24 mouse cellular contexts compared by ENCODE assay signal in the genomic region with DNA sequence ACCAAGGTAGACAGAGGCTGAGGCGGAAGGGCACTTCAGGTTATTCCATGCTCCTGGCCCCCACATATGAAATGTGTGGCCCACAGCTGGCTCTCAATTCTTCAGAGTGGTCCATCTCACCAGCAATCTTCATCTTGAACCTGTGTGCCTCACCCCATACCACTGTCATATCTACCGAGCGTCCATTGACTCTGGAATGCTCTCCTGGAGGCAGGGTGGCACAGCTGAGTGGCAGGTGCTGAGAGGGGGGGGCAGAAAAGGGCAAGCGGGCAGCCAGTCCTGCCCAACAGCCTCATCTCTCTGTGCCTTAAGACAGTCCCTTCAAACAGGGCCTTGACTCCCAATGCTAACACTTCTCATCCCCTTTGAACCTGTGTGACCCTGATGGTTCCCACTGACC. TPM values are rescaled to one million over a fixed set of nuclear protein-coding genes. Genes with fewer than 3 reads are reported as not detected.
DNase-seq lines count a peak whose midpoint lies in the region; ATAC-seq lines count a peak whose summit lies in the region.
"Had no signal": no experiment of that assay in that cellular context is flagged by ENCODE, and none has a peak within 500 bp of the region (broad histone marks: within the 10 kb centered on the region; RNA-seq: fewer than 3 reads in every experiment).

No protein-coding gene starts in this region.

- H3K27ac ChIP-seq in kidney, embryonic 15.5 days = no peak overlapping the region
- no peak overlapping the region for H3K27ac ChIP-seq in liver, embryonic 15.5 days (replicated peaks)
- H3K27ac ChIP-seq in liver, embryonic 11.5 days (ENCODE audit: low read depth, low read length) = no peak overlapping the region
- H3K27ac ChIP-seq in midbrain, embryonic 11.5 days (ENCODE audit: low read depth, low read length) = no peak overlapping the region
- H3K27ac ChIP-seq in midbrain, embryonic 13.5 days = no peak overlapping the region
- H3K27ac ChIP-seq: forebrain, embryonic 10.5 days; forebrain, embryonic 13.5 days; gastrocnemius, adult 2 months; hindbrain, embryonic 12.5 days; hindbrain, embryonic 15.5 days had no signal

- H3K27me3 ChIP-seq in kidney, embryonic 15.5 days = no peaks in the 10 kb centered on the region
- peaks cover 29% of the 10 kb centered on the region for H3K27me3 ChIP-seq in liver, embryonic 15.5 days
- H3K27me3 ChIP-seq in liver, embryonic 11.5 days (replicated peaks; ENCODE audit: control insufficient read depth, insufficient read depth, low read length) = no peaks in the 10 kb centered on the region; the same call in 1 of the 2 replicates
- H3K27me3 ChIP-seq in midbrain, embryonic 11.5 days (ENCODE audit: control insufficient read depth, insufficient read depth, low read length) = peaks cover 13% of the 10 kb centered on the region
- H3K27me3 ChIP-seq in midbrain, embryonic 13.5 days = peaks cover 48% of the 10 kb centered on the region
- H3K27me3 ChIP-seq: CH12.LX, Patski had no signal

- no peaks in the 10 kb centered on the region for H3K9me3 ChIP-seq in kidney, embryonic 15.5 days (replicated peaks)
- no peaks in the 10 kb centered on the region for H3K9me3 ChIP-seq in liver, embryonic 15.5 days (replicated peaks)
- no peaks in the 10 kb centered on the region for H3K9me3 ChIP-seq in liver, embryonic 11.5 days (ENCODE audit: control insufficient read depth, low read length)
- H3K9me3 ChIP-seq in midbrain, embryonic 11.5 days (ENCODE audit: control insufficient read depth, low read length) = no peaks in the 10 kb centered on the region
- H3K9me3 ChIP-seq in midbrain, embryonic 13.5 days = no peaks in the 10 kb centered on the region
- H3K9me3 ChIP-seq: forebrain, embryonic 10.5 days; forebrain, embryonic 13.5 days; G1E; hindbrain, embryonic 12.5 days; hindbrain, embryonic 15.5 days had no signal

- H3K4me1 ChIP-seq in kidney, embryonic 15.5 days = peaks cover 28% of the 10 kb centered on the region
- peaks cover 8% of the 10 kb centered on the region for H3K4me1 ChIP-seq in liver, embryonic 15.5 days (replicated peaks)
- H3K4me1 ChIP-seq in liver, embryonic 11.5 days (replicated peaks; ENCODE audit: control insufficient read depth, insufficient read depth, low read length) = peaks cover 11% of the 10 kb centered on the region
- H3K4me1 ChIP-seq in midbrain, embryonic 11.5 days (ENCODE audit: control insufficient read depth, insufficient read depth, low read length) = peaks cover 13% of the 10 kb centered on the region; the same call in 1 of the 2 replicates
- peaks cover 14% of the 10 kb centered on the region for H3K4me1 ChIP-seq in midbrain, embryonic 13.5 days (replicated peaks)

- no peak overlapping the region for H3K4me3 ChIP-seq in kidney, embryonic 15.5 days (replicated peaks)
- H3K4me3 ChIP-seq in liver, embryonic 15.5 days (replicated peaks) = no peak overlapping the region
- no peak overlapping the region for H3K4me3 ChIP-seq in liver, embryonic 11.5 days (ENCODE audit: low read depth, low read length)
- H3K4me3 ChIP-seq in midbrain, embryonic 11.5 days (ENCODE audit: low read depth, low read length) = no peak overlapping the region
- no peak overlapping the region for H3K4me3 ChIP-seq in midbrain, embryonic 13.5 days (replicated peaks)
- H3K4me3 ChIP-seq: forebrain, embryonic 10.5 days; forebrain, embryonic 13.5 days; gastrocnemius, adult 2 months; hindbrain, embryonic 12.5 days; hindbrain, embryonic 15.5 days had no signal

- peaks cover 8% of the 10 kb centered on the region for H3K36me3 ChIP-seq in kidney, embryonic 15.5 days
- H3K36me3 ChIP-seq in liver, embryonic 15.5 days (replicated peaks) = peaks cover 4% of the 10 kb centered on the region; the same call in 1 of the 2 replicates
- H3K36me3 ChIP-seq in liver, embryonic 11.5 days (ENCODE audit: control insufficient read depth, insufficient read depth, low read length) = no peaks in the 10 kb centered on the region
- no peaks in the 10 kb centered on the region for H3K36me3 ChIP-seq in midbrain, embryonic 11.5 days (ENCODE audit: control insufficient read depth, insufficient read depth, low read length)
- H3K36me3 ChIP-seq in midbrain, embryonic 13.5 days = no peaks in the 10 kb centered on the region
- H3K36me3 ChIP-seq: forebrain, embryonic 10.5 days; G1E; hindbrain, embryonic 12.5 days; hindbrain, embryonic 15.5 days had no signal

- peak overlapping the region; percentile 85; the same call in 1 of the 2 replicates for H3K4me2 ChIP-seq in kidney, embryonic 15.5 days
- peak overlapping the region; percentile 58 for H3K4me2 ChIP-seq in liver, embryonic 15.5 days
- H3K4me2 ChIP-seq in liver, embryonic 11.5 days = no peak overlapping the region
- H3K4me2 ChIP-seq in midbrain, embryonic 11.5 days = no peak overlapping the region
- no peak overlapping the region for H3K4me2 ChIP-seq in midbrain, embryonic 13.5 days (replicated peaks)
- H3K4me2 ChIP-seq: forebrain, embryonic 13.5 days; heart, embryonic 11.5 days; hindbrain, embryonic 12.5 days; hindbrain, embryonic 15.5 days had no signal

- no peak overlapping the region for H3K9ac ChIP-seq in kidney, embryonic 15.5 days
- H3K9ac ChIP-seq in liver, embryonic 15.5 days = no peak overlapping the region
- H3K9ac ChIP-seq in liver, embryonic 11.5 days (ENCODE audit: low read depth, low read length) = no peak overlapping the region
- no peak overlapping the region for H3K9ac ChIP-seq in midbrain, embryonic 11.5 days (ENCODE audit: low read length)
- no peak overlapping the region for H3K9ac ChIP-seq in midbrain, embryonic 13.5 days (replicated peaks)
- H3K9ac ChIP-seq: forebrain, embryonic 13.5 days; hindbrain, embryonic 12.5 days; hindbrain, embryonic 15.5 days had no signal

- no peak for ATAC-seq in kidney, embryonic 15.5 days (replicated peaks; ENCODE audit: low FRiP score)
- ATAC-seq in liver, embryonic 15.5 days (ENCODE audit: insufficient read depth) = no peak
- ATAC-seq in liver, embryonic 11.5 days (replicated peaks; ENCODE audit: low FRiP score) = no peak
- ATAC-seq in midbrain, embryonic 11.5 days (ENCODE audit: low FRiP score) = no peak
- no peak for ATAC-seq in midbrain, embryonic 13.5 days
- ATAC-seq: forebrain, embryonic 13.5 days; forebrain, embryonic 16.5 days; Patski had no signal

- no peak for DNase-seq in kidney, adult 9 months
- no peak for DNase-seq in liver, embryonic 11.5 days (ENCODE audit: low spot score)
- DNase-seq in midbrain, embryonic 11.5 days (ENCODE audit: low spot score, missing footprints) = peak; percentile 75
- DNase-seq: adrenal gland, postnatal 10 days; adrenal gland, postnatal 36 days; B cell, adult 2 months; cerebellum, adult 18-20 months; cerebellum, adult 9-10 months; cerebellum, postnatal 14 days; gastrocnemius, adult 2 months; gastrocnemius, postnatal 14 days; heart, adult 11 months had no signal

- 88% methylated on average over 4 of the region's 4 CpGs for WGBS in kidney, embryonic 15.5 days
- WGBS in liver, embryonic 15.5 days (ENCODE audit: insufficient replicate concordance) = 69% methylated on average over 4 of the region's 4 CpGs
- 80% methylated on average over 4 of the region's 4 CpGs for WGBS in liver, embryonic 11.5 days
- WGBS in midbrain, embryonic 11.5 days = 87% methylated on average over 4 of the region's 4 CpGs
- 82% methylated on average over 4 of the region's 4 CpGs for WGBS in midbrain, embryonic 13.5 days

RNA-seq across cellular contexts. Expression of a gene that starts 2.7 kb away (rescaled TPM):
- polyA plus RNA-seq in kidney, embryonic 15.5 days (2015; fragmentation: Nextera tagmentation; extraction: Ambion mirVana) = 51.3 and 53.6 TPM in 2 replicates
- 84.6 and 97.7 TPM in 2 replicates for polyA plus RNA-seq in liver, embryonic 15.5 days (2015; fragmentation: Nextera tagmentation; extraction: Ambion mirVana)
- polyA plus RNA-seq in liver, embryonic 11.5 days (2014; fragmentation: Nextera tagmentation; extraction: Ambion mirVana) = 39.7 and 40.7 TPM in 2 replicates
- polyA plus RNA-seq in midbrain, embryonic 11.5 days (2014; fragmentation: Nextera tagmentation; extraction: Ambion mirVana) = 6.8 and 7.3 TPM in 2 replicates
- polyA plus RNA-seq in midbrain, embryonic 13.5 days (2015; fragmentation: Nextera tagmentation; extraction: Ambion mirVana) = 6.0 and 6.2 TPM in 2 replicates
- polyA plus RNA-seq: G1E had no signal

RNA-seq across cellular contexts. Expression of a gene that starts 49.7 kb away (rescaled TPM):
- polyA plus RNA-seq in kidney, embryonic 15.5 days (2015; fragmentation: Nextera tagmentation; extraction: Ambion mirVana) = 696 and 764 TPM in 2 replicates
- 835 and 898 TPM in 2 replicates for polyA plus RNA-seq in liver, embryonic 15.5 days (2015; fragmentation: Nextera tagmentation; extraction: Ambion mirVana)
- polyA plus RNA-seq in liver, embryonic 11.5 days (2014; fragmentation: Nextera tagmentation; extraction: Ambion mirVana) = 541 and 569 TPM in 2 replicates
- 690 and 715 TPM in 2 replicates for polyA plus RNA-seq in midbrain, embryonic 11.5 days (2014; fragmentation: Nextera tagmentation; extraction: Ambion mirVana)
- 654 and 688 TPM in 2 replicates for polyA plus RNA-seq in midbrain, embryonic 13.5 days (2015; fragmentation: Nextera tagmentation; extraction: Ambion mirVana)

RNA-seq across cellular contexts. Expression of a gene that starts 49.9 kb away (rescaled TPM):
- 19.7 and 22.1 TPM in 2 replicates for polyA plus RNA-seq in kidney, embryonic 15.5 days (2015; fragmentation: Nextera tagmentation; extraction: Ambion mirVana)
- polyA plus RNA-seq in liver, embryonic 15.5 days (2015; fragmentation: Nextera tagmentation; extraction: Ambion mirVana) = 4.9 and 5.8 TPM in 2 replicates
- polyA plus RNA-seq in liver, embryonic 11.5 days (2014; fragmentation: Nextera tagmentation; extraction: Ambion mirVana) = 23.5 and 24.3 TPM in 2 replicates
- 26.4 and 27.1 TPM in 2 replicates for polyA plus RNA-seq in midbrain, embryonic 11.5 days (2014; fragmentation: Nextera tagmentation; extraction: Ambion mirVana)
- 20.7 and 21.8 TPM in 2 replicates for polyA plus RNA-seq in midbrain, embryonic 13.5 days (2015; fragmentation: Nextera tagmentation; extraction: Ambion mirVana)

Comparison
In these comparisons a context has a peak if more than half of its experiments do, and no peak if none do; other contexts are left out.
1. H3K4me2 ChIP-seq: peak in kidney, embryonic 15.5 days (single experiment) and liver, embryonic 15.5 days (single experiment); none in liver, embryonic 11.5 days (single experiment), midbrain, embryonic 11.5 days (single experiment) and midbrain, embryonic 13.5 days (single experiment).